Mouse (Mus musculus): Measurements from ENCODE around the gene Spag7.
A peak's percentile ranks its signal among the peaks of the same experiment; 100 is the strongest.

GRCm38 (mm10) chr11:70656964-70657363 lies 12.3 kb downstream of the Spag7 start, which contains the start of gene Eno3:
- TF ChIP-seq POLR2A (IDR thresholded peaks at IDR 0.05; ENCODE audit: insufficient read length, low read depth): peak; percentile 71
- TF ChIP-seq USF1 (IDR thresholded peaks at IDR 0.05; ENCODE audit: low read depth): no peak
- no peak for TF ChIP-seq MAX (IDR thresholded peaks at IDR 0.05; ENCODE audit: low read depth)
- TF ChIP-seq MYOD1 (IDR thresholded peaks at IDR 0.05; ENCODE audit: control insufficient read depth in 1 of 3, insufficient read length in 2 of 3, low read depth in 2 of 3): peak in 1 of 3 experiments; percentile 43
- peak; percentile 80 for TF ChIP-seq POLR2AphosphoS2 (IDR thresholded peaks at IDR 0.05; ENCODE audit: insufficient read length, low read depth)
- no peak for TF ChIP-seq TCF12 (IDR thresholded peaks at IDR 0.05; ENCODE audit: insufficient read depth, poor library complexity, severe bottlenecking)
- TF ChIP-seq CEBPB (IDR thresholded peaks at IDR 0.05; ENCODE audit: insufficient read depth, poor library complexity, severe bottlenecking): no peak

Measured in myocyte (in vitro differentiated cells).